Mouse (Mus musculus): ENCODE measurements at regions not wholly inside any gene's neighbourhood (a gene's known extent, or its start where the extent isn't known, plus 50 kb on each side); places are given as distances from the start of the nearest gene placed in this dataset.
"Not testable (repeated sequence)": the region's sequence is repeated elsewhere in the genome, so short reads cannot be mapped to it uniquely, and the experiment has no call there.

GRCm38 (mm10) chr13:111860931-111861330, 52.1 kb upstream of the Map3k1 start:
- no peak for DNase-seq (ENCODE audit: low spot score in 2 of 2)

- no peak for DNase-seq (ENCODE audit: low spot score in 2 of 2)
Measured at GRCm38 (mm10) chr13:111862316-111862715, 53.5 kb upstream of the Map3k1 start.

- no peak for DNase-seq (ENCODE audit: low spot score in 2 of 2)
Measured at GRCm38 (mm10) chr13:111865956-111866355, 57.2 kb upstream of the Map3k1 start.

- no peak for DNase-seq (ENCODE audit: low spot score in 2 of 2)
Measured at GRCm38 (mm10) chr13:111867261-111867660, 58.5 kb upstream of the Map3k1 start.

GRCm38 (mm10) chr13:111867763-111868725, 59.3 kb upstream of the Map3k1 start:
- DNase-seq (ENCODE audit: low spot score in 2 of 2), result peak; percentile 12 to 16

- no peak for DNase-seq (ENCODE audit: low spot score in 2 of 2)
Measured at GRCm38 (mm10) chr13:111868947-111869346, 60.2 kb upstream of the Map3k1 start.

- peak in 1 of 2 experiments; percentile 62 for DNase-seq (ENCODE audit: low spot score in 2 of 2)
Measured at GRCm38 (mm10) chr13:111869771-111870437, 61.1 kb upstream of the Map3k1 start.

GRCm38 (mm10) chr13:111870505-111870904, 61.7 kb upstream of the Map3k1 start:
- DNase-seq (ENCODE audit: low spot score in 2 of 2), result no peak

GRCm38 (mm10) chr13:111871672-111872410, 63.0 kb upstream of the Map3k1 start:
- DNase-seq (ENCODE audit: low spot score in 2 of 2), result no peak

GRCm38 (mm10) chr13:111874330-111874729, 65.5 kb upstream of the Map3k1 start:
- DNase-seq (ENCODE audit: low spot score in 2 of 2), result no peak

GRCm38 (mm10) chr13:111876404-111876803, 67.6 kb upstream of the Map3k1 start:
- no peak for DNase-seq (ENCODE audit: low spot score in 2 of 2)

GRCm38 (mm10) chr13:111876847-111877246, 68.1 kb upstream of the Map3k1 start:
- no peak for DNase-seq (ENCODE audit: low spot score in 2 of 2)

- not testable (repeated sequence) for DNase-seq (ENCODE audit: low spot score in 2 of 2)
Measured at GRCm38 (mm10) chr13:111883768-111884566, 75.2 kb upstream of the Map3k1 start.

GRCm38 (mm10) chr13:111890792-111891191, 82.0 kb upstream of the Map3k1 start:
- no peak for DNase-seq (ENCODE audit: low spot score in 2 of 2)

GRCm38 (mm10) chr13:111892141-111892540, 83.3 kb upstream of the Map3k1 start:
- DNase-seq (ENCODE audit: low spot score in 2 of 2), result no peak

- DNase-seq (ENCODE audit: low spot score in 2 of 2), result no peak
Measured at GRCm38 (mm10) chr13:111893221-111893713, 84.5 kb upstream of the Map3k1 start.

GRCm38 (mm10) chr13:111894804-111895478, 86.1 kb upstream of the Map3k1 start:
- no peak for DNase-seq (ENCODE audit: low spot score in 2 of 2)

GRCm38 (mm10) chr13:111896279-111896678, 87.5 kb upstream of the Map3k1 start:
- no peak for DNase-seq (ENCODE audit: low spot score in 2 of 2)

- DNase-seq (ENCODE audit: low spot score in 2 of 2), result no peak
Measured at GRCm38 (mm10) chr13:111903361-111903760, 94.6 kb upstream of the Map3k1 start.

GRCm38 (mm10) chr13:111903931-111904330, 95.1 kb upstream of the Map3k1 start:
- no peak for DNase-seq (ENCODE audit: low spot score in 2 of 2)

All from left cerebral cortex, adult 8-10 months (tissue).